Mouse (Mus musculus): Measurements from ENCODE around the gene Mmd.
A peak's percentile ranks its signal among the peaks of the same experiment; 100 is the strongest.

The Mmd gene

DNA sequence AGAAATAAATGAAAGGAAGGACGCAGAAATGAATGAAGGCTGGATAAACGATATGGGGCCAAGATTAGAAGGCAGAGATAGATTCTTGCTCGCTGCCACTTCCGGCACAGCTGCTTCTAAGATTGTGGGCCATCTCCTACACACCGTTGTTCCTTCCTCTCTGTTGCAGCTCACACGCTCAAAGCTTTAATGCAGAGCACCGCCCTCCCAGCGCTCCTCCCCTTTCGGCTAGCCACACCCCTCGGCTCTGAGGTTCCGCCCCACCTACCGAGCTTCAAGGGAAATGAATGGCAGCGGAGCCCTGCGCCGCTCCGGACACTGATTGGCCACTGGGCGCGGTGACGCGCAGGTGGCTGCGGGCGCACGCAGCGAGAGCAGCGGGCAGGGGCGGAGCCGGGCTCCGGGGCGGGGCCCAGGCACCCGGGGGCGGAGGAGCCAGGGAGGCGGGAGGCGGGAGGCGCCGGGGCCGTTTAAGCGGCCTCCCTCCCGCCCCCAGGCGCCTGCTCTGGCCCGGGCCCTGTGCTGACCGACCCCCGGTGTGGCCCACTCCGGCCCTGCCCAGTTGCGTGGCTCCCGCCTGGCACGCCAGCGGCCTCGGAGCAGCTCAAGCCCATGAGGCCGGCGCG is at the start of gene Mmd:
Gene Mmd, plus strand, starts transcription at position 432 of the 626 bp plus-strand sequence.
- peak; percentile 98 for DNase-seq

DNA sequence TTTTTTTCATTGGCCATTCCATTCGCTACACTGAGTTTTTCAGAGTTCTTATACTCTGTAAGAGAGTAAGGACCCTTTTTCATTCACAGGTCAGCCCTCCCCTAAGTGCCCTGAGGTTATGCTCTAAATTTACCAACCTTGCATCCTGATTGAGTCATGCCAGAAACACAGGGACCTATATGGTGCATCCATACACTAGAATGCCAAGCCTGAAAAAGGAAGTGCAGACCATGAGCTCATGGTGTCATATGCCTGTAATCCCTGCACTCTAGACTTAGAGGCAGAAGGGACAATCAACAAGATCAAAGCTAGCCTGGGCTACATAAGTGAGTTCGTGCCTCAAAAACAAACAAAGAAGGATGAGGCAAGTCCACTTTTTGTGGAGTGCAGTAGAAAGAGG is 48.4 kb upstream of the Mmd start:
- DNase-seq = no peak

DNA sequence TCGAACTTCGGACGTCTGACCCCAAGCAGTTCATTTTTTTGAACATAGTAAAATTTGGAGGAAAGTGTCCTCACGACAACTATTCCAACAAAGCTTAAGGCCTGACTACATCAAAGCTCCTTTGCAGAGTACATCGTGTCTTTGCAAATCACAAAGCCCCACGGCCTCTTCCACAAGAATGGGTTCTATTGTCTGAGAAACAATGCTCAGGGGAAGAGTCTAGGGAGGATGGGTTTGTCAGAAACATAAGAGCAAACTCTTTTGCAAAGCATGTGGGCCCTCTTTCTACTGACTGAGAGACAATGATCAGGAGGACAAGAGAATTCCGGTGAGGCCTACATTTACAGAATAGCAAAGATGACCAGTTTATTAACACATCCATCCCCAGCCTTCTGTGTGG is 35.0 kb upstream of the Mmd start:
- no peak for DNase-seq

- no peak for DNase-seq
Measured at GRCm38 (mm10) chr11:90220022-90220645, 29.1 kb upstream of the Mmd start.

DNA sequence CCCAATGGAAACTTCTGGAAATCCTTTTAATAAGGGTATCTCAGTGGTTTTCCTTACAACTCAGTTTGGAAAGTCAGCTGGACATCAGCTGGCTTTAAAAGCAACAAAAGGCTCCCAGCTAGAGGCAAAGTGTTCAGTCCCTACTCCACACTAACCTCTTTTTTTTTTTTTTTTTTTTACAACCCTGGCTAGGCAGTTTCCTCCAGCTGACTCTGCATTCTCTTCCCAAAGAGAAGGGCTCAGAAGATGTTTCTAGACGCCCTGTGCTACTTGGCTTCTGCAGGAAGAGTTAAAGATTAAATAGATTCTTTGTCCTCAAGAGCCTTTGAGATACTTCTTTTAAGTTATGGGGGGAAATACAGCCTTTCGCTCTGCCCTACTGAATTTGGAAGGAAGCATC is 28.5 kb upstream of the Mmd start:
- DNase-seq = no peak

- DNase-seq = no peak
Measured at GRCm38 (mm10) chr11:90224914-90225470, 24.3 kb upstream of the Mmd start.

DNA sequence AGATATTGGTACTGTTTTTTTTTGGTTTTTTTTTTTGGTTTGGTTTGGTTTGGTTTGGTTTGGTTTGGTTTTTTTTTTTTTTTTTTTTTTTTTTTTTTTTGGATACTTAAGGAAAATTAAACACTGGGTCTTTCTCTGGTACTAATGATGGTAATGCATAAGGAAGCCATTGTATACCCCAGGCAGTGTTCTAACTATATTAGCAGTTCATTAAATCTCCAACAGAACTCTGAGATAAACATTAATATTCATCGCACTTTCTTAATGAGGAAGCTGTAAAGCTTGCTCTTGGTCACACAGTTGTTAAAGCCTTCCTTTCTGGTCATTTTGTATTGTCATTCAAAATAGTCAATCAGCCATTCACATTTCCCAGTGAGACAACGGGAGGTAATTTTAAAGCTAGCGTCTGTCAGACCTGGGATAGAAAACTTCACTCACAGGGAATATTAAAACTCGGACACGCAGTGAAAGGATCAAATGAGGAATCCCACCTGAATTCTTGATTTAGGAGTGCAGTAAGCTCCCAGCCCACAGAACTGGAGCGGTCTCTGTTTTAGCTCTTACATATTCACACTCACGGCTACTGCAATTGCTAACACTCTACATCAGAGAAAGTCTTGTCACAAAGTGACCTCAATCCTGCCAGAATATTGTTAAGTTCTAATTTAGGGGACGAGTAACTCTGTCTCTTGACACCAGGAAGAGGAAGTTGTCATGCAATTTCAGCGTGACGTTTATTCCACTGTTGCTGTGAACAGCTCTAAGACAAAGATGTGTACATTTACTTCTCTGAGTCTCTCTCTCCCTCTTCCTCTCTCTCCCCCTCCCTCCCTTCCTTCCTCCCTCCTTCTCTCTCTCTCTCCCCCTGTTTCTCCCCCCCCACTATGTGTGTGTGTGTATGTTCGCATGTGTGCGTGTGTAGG is 22.0 kb upstream of the Mmd start:
- no peak for DNase-seq

GRCm38 (mm10) chr11:90228251-90228949 is 20.9 kb upstream of the Mmd start:
- DNase-seq = no peak

DNA sequence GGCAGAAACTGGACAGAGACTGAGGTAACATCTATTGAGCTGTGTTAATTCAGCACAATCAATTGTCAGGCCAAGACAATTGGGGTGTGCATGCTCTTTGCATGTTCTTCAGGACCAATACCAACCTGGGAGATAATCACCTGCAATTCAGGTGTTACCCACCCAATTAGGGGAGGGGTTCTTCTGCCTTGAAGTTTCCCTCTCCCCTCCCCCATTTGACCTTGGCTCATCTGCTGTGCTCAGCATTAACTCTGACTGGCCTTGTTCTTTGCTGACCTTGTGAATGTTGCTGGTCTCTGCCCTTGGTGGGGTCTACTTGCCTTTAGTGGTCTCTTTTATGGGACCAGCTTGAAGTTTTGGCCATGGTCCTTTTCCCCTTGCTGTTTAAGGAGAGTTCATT is 19.5 kb upstream of the Mmd start:
- DNase-seq = no peak

DNA sequence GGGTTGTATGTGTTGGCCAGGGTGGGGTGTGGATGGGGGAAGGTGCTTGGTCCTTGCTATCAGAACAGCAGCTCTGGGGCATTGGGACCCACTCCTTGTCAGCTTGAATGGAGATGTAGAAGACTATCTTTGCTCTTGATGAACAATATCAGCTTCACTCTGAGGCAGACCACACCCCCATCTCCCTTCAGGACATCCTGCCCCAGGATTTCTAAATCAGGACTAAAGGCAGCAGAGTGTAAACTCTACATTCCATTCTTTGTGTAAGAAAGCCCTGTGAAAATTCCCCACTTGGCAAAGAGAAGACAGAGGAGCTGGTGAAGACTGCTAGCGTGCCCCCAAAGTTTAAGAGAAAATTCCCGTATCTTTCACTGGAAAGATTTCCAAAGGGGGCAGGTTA is 18.6 kb upstream of the Mmd start:
- DNase-seq = no peak

DNA sequence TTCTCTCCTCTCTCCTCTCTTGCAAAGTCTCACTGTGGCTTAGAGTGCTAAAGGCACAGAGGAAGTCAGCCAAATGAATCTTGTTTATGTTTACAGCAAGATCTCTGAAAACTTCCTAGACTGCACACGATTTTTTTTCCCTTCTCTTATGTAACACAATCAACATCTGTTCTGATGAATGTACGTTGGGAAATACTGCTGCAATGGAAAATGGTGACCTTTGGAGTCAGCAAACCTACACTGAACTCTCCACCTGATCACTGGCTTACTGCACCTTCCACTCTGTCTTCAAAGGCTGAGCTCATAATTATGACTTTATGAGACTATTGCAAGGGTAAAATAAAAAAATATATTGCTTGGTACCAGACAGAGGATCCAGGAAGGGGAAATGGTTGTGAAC is 17.6 kb upstream of the Mmd start:
- DNase-seq = no peak

GRCm38 (mm10) chr11:90232685-90233084 is 16.6 kb upstream of the Mmd start:
- no peak for DNase-seq

- no peak for DNase-seq
Measured at GRCm38 (mm10) chr11:90235221-90235620, 14.0 kb upstream of the Mmd start.

- DNase-seq = no peak
Measured at GRCm38 (mm10) chr11:90237616-90238015, 11.6 kb upstream of the Mmd start.

DNA sequence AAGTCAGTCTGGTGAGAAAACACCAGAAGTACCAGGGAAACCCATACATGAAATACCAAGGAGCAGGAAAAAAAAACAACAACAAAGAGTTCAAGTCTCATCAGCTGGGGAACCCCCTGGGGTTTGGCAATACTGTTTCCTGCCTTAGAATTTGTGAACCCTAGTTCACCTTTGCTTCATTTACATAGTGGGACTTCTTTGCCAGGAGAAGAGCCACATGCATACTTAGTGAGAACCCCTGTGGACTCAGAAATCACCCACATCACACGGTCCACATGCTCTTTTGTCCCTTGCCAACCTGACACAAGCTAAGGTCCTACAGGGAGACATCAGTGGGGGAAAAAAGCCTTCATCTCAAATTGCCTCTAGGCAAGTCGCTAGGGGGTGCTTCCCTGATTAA is 10.6 kb upstream of the Mmd start:
- no peak for DNase-seq

GRCm38 (mm10) chr11:90240652-90241330 is 8.5 kb upstream of the Mmd start:
- no peak for DNase-seq

GRCm38 (mm10) chr11:90241874-90242273 is 7.4 kb upstream of the Mmd start:
- no peak for DNase-seq

DNA sequence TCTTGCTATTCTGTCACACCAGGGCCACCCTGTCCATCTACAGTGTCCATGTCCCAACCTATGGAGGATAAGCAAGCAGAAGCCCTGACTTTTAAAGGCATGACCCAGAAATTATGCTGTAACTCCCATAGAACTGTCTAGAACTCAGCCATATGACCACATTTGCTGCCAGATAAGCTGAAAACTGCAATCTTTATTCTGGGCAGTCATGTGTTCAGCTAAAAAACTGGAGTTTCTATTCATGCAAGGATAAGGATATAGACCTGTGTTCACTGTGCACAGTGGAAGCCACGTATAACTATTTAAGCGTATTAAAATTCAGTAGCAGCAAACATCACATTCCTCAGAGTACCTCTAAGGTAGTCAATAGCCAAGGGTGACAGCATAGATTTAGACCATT is 6.0 kb upstream of the Mmd start:
- DNase-seq = no peak

- no peak for DNase-seq
Measured at GRCm38 (mm10) chr11:90245630-90246029, 3.6 kb upstream of the Mmd start.

DNA sequence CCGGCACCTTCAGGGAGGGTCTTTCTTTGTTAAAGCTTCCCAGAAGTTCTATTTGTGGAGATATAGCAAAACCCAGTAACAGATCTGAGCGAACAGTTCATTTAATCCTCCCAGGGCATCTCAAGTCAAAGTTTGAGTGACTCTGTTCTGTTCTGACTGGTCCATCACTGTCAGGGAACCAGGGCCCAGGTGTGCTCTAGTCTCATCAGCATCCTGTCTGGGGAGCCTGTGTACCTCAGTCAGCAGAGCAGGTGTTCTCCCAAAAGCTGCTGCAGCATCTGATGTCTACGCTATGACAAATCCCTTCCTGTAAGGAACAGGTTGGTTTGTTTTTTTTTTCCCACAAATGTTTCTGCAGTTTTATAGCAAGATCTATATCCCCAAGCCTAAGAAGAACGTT is 2.6 kb upstream of the Mmd start:
- DNase-seq = no peak

DNA sequence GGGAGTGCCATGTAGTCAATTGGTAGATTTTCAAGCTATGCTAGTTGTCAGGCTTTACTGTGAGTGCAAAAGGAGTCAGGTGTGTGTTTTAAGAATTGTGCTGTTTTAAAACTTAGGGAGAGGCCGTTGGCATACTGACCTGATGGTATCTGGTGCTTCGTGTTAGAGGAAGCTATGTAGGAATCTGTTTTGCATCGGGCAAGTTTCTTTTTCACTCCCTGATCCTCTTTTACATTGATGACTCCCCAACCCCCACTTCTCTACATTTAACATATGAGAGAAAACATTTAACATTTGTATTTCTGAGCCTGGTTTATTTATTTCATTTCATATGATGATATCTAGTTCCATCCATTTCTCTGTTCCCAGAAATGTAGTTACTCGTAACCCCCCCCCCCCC is 1.5 kb upstream of the Mmd start:
- DNase-seq = no peak

GRCm38 (mm10) chr11:90249701-90250141 is 465 bp downstream of the Mmd start:
- DNase-seq = no peak
